Mouse (Mus musculus) CH12.LX (cell line): ENCODE results near the gene Eif4h.

Experiments used
- CTCF ChIP-seq, 2 experiments: IDR thresholded peaks in 1 of 2; conservative IDR thresholded peaks in 1 of 2; 2 replicates each; pipeline ENCODE4 v1.5.1; 2011 to 2012; ENCODE audit warnings: low read depth in 2 of 2, low read length in 2 of 2, improper control_type of control experiment in 1 of 2, inconsistent platforms in 1 of 2, mild to moderate bottlenecking in 1 of 2, moderate library complexity in 1 of 2
- SIN3A ChIP-seq: IDR thresholded peaks from 2 replicates; pipeline ENCODE4 v1.6.1; 2012; ENCODE audit warnings: low read length, improper control_type of control experiment, inconsistent platforms

GRCm38 (mm10) chr5:134646461-134646860 is 7.2 kb upstream of the Eif4h start:
- TF ChIP-seq CTCF (conservative IDR thresholded peaks at IDR 0.05 in 1 of 2, IDR thresholded peaks at IDR 0.05 in 1 of 2; ENCODE audit: low read depth in 2 of 2, low read length in 2 of 2) (no peak; a peak in 1 of 4 replicates), SIN3A (no peak)
